Mouse (Mus musculus): Measurements from ENCODE around the gene Lrrc74a. TPM values are rescaled to one million over a fixed set of nuclear protein-coding genes. Genes with fewer than 3 reads are reported as not detected.

Gene Lrrc74a
- polyA plus RNA-seq, 1 experiment: 0.08 TPM

DNA sequence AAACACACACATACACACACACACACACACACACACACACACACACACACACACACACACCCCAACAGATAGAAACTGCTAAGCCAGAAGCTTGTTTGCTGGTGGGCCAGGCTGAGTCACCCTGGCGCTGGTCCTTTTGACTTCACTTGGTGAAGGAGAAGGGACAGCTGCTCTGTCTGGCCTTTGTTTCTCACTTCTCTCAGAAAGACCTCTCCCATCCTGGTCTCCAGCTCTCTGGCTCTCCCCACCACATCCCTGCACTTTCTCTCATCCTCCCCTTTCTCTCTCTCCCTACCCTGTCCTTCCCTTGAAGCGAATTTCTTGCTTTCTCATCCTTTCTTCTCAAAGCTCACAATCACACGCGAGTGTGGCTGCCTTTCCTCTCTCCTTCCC is 70.1 kb downstream of the Lrrc74a start:
- TF ChIP-seq CTCF (IDR thresholded peaks at IDR 0.05; ENCODE audit: borderline replicate concordance, control insufficient read depth, extremely low read depth, insufficient read depth, low read length, poor library complexity) (no peak), POLR2A (IDR thresholded peaks at IDR 0.05; ENCODE audit: control insufficient read depth, extremely low read depth, insufficient read depth, low read length, poor library complexity) (no peak)
- 37% methylated on average over 4 of the region's 4 CpGs for WGBS
- DNase-seq: no peak

DNA sequence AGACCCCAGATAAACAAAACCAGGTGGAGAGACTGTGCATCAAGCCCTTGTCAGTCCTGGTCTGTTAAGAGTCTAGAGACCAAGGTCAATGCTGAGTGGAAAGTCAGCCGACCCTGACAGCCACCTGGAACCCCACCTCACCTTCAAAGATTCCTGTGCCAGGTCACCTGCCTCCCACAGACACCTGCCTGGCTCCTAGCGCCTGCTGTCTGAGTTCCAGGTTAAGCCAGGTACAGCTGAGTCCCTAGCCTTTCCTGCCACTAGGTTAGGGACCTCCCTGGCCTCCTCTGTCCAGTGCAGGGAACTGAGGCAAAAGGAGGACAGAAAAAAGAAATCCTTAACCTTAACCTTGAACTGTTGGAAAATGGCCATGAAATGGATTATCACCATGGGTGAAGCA is 70.7 kb downstream of the Lrrc74a start:
- Histone ChIP-seq H3K4me1 (replicated peaks; ENCODE audit: control insufficient read depth, insufficient read depth, low read length) (peaks cover 87% of the 10 kb centered on the region), H3K27ac (ENCODE audit: control insufficient read depth, insufficient read depth, low read length) (no peak overlapping the region)
- WGBS: 58% methylated on average over 2 of the region's 2 CpGs

More for the DNA sequence above, 70.1 kb downstream of the Lrrc74a start:
- no peak overlapping the region for H3K4me3 ChIP-seq (ENCODE audit: control insufficient read depth, insufficient read depth, low read length)
- no peaks in the 10 kb centered on the region for H3K36me3 ChIP-seq (ENCODE audit: control insufficient read depth, insufficient read depth, low read length)
- H3K4me1 ChIP-seq (replicated peaks; ENCODE audit: control insufficient read depth, insufficient read depth, low read length): peaks cover 82% of the 10 kb centered on the region
- no peaks in the 10 kb centered on the region for H3K27me3 ChIP-seq (ENCODE audit: control insufficient read depth, insufficient read depth, low read length)
- H3K27ac ChIP-seq (ENCODE audit: control insufficient read depth, insufficient read depth, low read length): no peak overlapping the region

DNA sequence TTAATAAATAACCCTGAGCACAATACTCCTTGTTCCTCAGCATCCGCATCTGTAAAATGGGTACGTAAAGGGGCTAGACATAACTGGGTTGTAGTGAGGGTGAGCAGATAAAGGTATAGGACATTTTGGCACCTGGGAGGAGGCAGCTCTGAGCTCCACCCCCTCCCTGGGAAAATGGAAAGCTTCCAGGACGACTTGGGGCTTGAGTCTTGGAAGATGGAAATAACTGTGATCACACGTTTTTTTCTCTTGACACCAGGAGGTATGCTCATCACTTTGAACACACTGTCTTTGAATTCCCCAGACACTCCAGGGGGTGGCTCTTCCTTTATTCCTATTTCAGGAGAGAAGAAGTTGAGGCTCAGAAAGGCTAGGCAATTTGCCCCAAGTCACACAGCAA is 71.1 kb downstream of the Lrrc74a start:
- TF ChIP-seq CTCF (IDR thresholded peaks at IDR 0.05; ENCODE audit: borderline replicate concordance, control insufficient read depth, extremely low read depth, insufficient read depth, low read length, poor library complexity) (no peak), POLR2A (IDR thresholded peaks at IDR 0.05; ENCODE audit: control insufficient read depth, extremely low read depth, insufficient read depth, low read length, poor library complexity) (no peak)
- DNase-seq: no peak
- H3K36me3 ChIP-seq (ENCODE audit: control insufficient read depth, insufficient read depth, low read length): no peaks in the 10 kb centered on the region
- H3K4me1 ChIP-seq (replicated peaks; ENCODE audit: control insufficient read depth, insufficient read depth, low read length): peaks cover 90% of the 10 kb centered on the region
- H3K27me3 ChIP-seq (ENCODE audit: control insufficient read depth, insufficient read depth, low read length): no peaks in the 10 kb centered on the region
- WGBS: 88% methylated on average over 4 of the region's 4 CpGs
- no peak overlapping the region for H3K27ac ChIP-seq (ENCODE audit: control insufficient read depth, insufficient read depth, low read length)
- no peak overlapping the region for H3K4me3 ChIP-seq (ENCODE audit: control insufficient read depth, insufficient read depth, low read length)

More for the DNA sequence above, 70.7 kb downstream of the Lrrc74a start:
- no peak overlapping the region for H3K4me3 ChIP-seq (ENCODE audit: control insufficient read depth, insufficient read depth, low read length)
- H3K27me3 ChIP-seq (ENCODE audit: control insufficient read depth, insufficient read depth, low read length): no peaks in the 10 kb centered on the region
- DNase-seq: no peak
- no peaks in the 10 kb centered on the region for H3K36me3 ChIP-seq (ENCODE audit: control insufficient read depth, insufficient read depth, low read length)
- TF ChIP-seq POLR2A (IDR thresholded peaks at IDR 0.05; ENCODE audit: control insufficient read depth, extremely low read depth, insufficient read depth, low read length, poor library complexity): no peak
- TF ChIP-seq CTCF (IDR thresholded peaks at IDR 0.05; ENCODE audit: borderline replicate concordance, control insufficient read depth, extremely low read depth, insufficient read depth, low read length, poor library complexity): no peak

DNA sequence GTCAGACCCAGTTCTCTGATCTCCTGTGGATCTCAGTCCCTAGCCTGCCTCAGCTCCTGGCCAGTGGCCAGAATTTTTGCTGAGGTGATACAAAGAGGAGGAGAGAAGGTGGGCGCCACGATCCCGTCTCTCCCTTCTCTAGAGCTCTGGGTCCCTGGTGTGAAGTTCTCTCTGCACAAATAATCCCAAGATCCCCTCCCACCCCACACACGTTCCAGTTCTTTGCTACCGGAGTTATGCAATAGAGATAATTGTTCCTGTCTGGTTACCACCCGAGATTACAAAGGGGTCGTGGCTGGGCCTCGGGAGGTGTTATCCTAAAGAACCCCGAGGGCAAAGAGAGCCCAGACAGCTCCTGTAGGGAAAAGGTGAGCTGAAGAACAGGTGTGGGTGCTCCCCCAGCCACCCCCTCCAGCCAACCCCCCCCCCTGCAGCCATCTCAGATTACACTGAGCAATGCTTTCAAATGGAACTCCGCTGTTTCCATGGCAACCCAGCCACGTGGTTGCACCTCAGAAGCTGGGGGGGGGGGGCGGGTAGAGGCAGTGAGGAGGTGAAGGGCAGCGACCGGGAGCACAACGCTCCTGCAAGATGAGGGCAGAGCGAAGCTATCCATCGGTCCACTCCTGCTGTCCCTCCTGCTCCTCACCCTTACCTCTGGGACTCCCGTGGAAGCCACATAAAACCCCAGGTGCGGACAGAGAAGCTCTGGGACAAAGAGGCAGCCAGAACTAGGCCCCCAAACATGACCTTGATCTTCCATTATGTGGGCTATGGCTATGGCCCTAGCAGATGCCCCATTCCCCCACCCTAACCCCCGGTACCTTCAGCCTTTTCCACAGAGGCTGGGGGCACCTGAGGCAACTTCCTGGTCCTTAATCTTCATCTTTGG is 72.1 kb downstream of the Lrrc74a start:
- TF ChIP-seq CTCF (IDR thresholded peaks at IDR 0.05; ENCODE audit: borderline replicate concordance, control insufficient read depth, extremely low read depth, insufficient read depth, low read length, poor library complexity): no peak
- no peak for TF ChIP-seq POLR2A (IDR thresholded peaks at IDR 0.05; ENCODE audit: control insufficient read depth, extremely low read depth, insufficient read depth, low read length, poor library complexity)
- WGBS: 55% methylated on average over 19 of the region's 20 CpGs
- peak overlapping the region; percentile 86; the same call in 1 of the 2 replicates for H3K27ac ChIP-seq (ENCODE audit: control insufficient read depth, insufficient read depth, low read length)
- DNase-seq: no peak
- peaks cover 88% of the 10 kb centered on the region for H3K4me1 ChIP-seq (replicated peaks; ENCODE audit: control insufficient read depth, insufficient read depth, low read length)
- H3K27me3 ChIP-seq (ENCODE audit: control insufficient read depth, insufficient read depth, low read length): no peaks in the 10 kb centered on the region
- H3K4me3 ChIP-seq (ENCODE audit: control insufficient read depth, insufficient read depth, low read length): no peak overlapping the region
- no peaks in the 10 kb centered on the region for H3K36me3 ChIP-seq (ENCODE audit: control insufficient read depth, insufficient read depth, low read length)

DNA sequence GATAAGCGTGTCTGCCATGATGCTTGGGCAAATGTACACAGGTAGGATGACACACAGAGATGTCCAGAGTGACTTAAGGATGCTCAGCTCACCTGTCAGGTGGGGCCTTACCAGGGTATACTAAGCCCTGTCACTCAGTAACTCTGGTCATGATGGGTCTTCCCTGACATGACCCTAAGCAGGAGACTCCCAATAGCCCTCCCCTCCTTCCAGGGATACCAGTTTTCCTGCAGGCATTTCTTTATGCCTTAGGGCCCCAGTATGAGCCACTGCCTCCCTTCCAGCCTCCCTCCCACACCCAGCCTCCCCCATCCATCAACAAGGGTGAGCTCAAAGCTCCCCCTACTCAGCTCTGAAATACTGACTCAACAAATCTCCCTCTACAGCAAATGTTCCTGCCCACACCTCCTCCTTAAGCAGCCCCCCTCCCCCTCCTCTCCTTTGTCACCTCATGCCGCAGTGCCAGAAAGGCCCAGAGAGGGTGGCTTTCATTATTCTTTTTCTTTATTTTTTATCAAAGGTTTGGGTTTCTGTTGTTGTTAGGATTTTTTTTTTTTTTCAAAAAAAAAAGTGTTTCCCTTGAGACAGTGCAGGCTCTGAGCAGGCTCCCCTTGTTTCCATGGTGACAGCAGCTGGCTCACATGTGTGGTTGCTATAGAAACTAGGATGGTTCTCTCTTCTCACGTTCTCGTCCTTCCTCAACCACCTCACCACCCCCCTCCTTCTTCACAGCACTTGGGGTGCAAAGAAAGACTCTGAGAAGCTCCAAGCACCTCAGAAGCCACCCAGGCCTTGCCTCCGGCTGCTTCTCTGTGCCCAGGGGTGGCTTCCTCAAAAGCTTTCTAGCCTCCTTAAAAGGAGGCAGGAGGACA is 73.0 kb downstream of the Lrrc74a start:
- DNase-seq: no peak
- H3K36me3 ChIP-seq (ENCODE audit: control insufficient read depth, insufficient read depth, low read length): no peaks in the 10 kb centered on the region
- peak overlapping the region; percentile 86 for H3K27ac ChIP-seq (ENCODE audit: control insufficient read depth, insufficient read depth, low read length)
- no peak overlapping the region for H3K4me3 ChIP-seq (ENCODE audit: control insufficient read depth, insufficient read depth, low read length)
- 24% methylated on average over 5 of the region's 5 CpGs for WGBS
- H3K27me3 ChIP-seq (ENCODE audit: control insufficient read depth, insufficient read depth, low read length): no peaks in the 10 kb centered on the region
- no peak for TF ChIP-seq CTCF (IDR thresholded peaks at IDR 0.05; ENCODE audit: borderline replicate concordance, control insufficient read depth, extremely low read depth, insufficient read depth, low read length, poor library complexity)
- peak; percentile 37; the same call in 1 of the 2 replicates for TF ChIP-seq POLR2A (IDR thresholded peaks at IDR 0.05; ENCODE audit: control insufficient read depth, extremely low read depth, insufficient read depth, low read length, poor library complexity)
- H3K4me1 ChIP-seq (replicated peaks; ENCODE audit: control insufficient read depth, insufficient read depth, low read length): peaks cover 88% of the 10 kb centered on the region

DNA sequence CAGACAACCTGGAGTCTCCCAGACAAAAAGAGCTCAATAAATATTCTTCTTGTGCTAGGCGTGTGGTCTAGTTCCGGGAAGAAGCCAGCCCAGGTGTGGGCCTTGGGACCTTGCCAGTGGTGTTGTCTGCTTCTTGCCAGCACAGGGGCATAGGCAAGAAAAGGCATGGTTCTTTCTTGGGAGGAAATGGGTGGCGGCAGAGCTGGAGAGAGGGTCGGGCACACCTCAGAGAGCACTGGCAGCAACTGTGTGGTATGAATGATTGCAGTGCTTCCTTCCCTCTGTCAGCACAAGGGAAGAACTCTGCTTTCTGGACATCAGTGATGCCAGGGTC is 73.6 kb downstream of the Lrrc74a start:
- 9% methylated on average over 4 of the region's 4 CpGs for WGBS
- DNase-seq: peak; percentile 70
- Histone ChIP-seq H3K4me1 (replicated peaks; ENCODE audit: control insufficient read depth, insufficient read depth, low read length) (peaks cover 87% of the 10 kb centered on the region), H3K4me3 (ENCODE audit: control insufficient read depth, insufficient read depth, low read length) (no peak overlapping the region), H3K27me3 (ENCODE audit: control insufficient read depth, insufficient read depth, low read length) (no peaks in the 10 kb centered on the region), H3K27ac (ENCODE audit: control insufficient read depth, insufficient read depth, low read length) (peak overlapping the region; percentile 86), H3K36me3 (ENCODE audit: control insufficient read depth, insufficient read depth, low read length) (no peaks in the 10 kb centered on the region)
- TF ChIP-seq POLR2A (IDR thresholded peaks at IDR 0.05; ENCODE audit: control insufficient read depth, extremely low read depth, insufficient read depth, low read length, poor library complexity) (no peak), CTCF (IDR thresholded peaks at IDR 0.05; ENCODE audit: borderline replicate concordance, control insufficient read depth, extremely low read depth, insufficient read depth, low read length, poor library complexity) (no peak)
